Mouse (Mus musculus): ENCODE data around the gene Tmem79. TPM values are rescaled to one million over a fixed set of nuclear protein-coding genes. Genes with fewer than 3 reads are reported as not detected.
"Not testable (repeated sequence)": the region's sequence is repeated elsewhere in the genome, so short reads cannot be mapped to it uniquely, and the experiment has no call there.

The Tmem79 gene
- polyA plus RNA-seq, 1 experiment from 2014 or later: 1.3 TPM

DNA sequence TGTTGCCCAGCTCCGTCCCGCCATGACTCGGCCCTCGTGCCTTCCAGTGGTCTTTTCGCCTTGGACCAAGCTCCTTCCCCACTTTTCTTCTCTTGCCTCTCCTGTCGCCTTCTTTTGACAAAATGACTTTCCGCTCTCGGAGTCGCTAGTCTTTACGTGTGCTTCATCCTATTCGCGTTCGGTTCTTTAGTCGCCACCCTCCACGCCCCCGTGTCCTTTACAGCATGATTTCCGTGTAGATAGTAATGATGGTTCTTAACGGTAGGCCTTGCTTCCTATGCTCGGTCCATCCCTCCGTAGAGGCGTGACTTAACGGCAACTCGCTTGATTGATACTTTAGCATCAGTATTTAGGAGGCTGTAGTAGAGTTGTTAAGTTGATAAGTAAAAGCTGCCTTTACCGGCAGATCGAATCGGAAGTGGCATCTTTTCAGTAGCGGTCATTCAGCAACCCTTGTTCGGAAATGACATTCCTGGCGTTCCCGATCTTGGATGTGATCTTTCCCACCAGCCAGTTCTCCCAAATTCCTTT lies 38.6 kb downstream of the Tmem79 start:
- peak overlapping the region; percentile 81 for H3K9ac ChIP-seq
- 0% methylated on average over 30 of the region's 30 CpGs for WGBS (ENCODE audit: insufficient replicate concordance)

DNA sequence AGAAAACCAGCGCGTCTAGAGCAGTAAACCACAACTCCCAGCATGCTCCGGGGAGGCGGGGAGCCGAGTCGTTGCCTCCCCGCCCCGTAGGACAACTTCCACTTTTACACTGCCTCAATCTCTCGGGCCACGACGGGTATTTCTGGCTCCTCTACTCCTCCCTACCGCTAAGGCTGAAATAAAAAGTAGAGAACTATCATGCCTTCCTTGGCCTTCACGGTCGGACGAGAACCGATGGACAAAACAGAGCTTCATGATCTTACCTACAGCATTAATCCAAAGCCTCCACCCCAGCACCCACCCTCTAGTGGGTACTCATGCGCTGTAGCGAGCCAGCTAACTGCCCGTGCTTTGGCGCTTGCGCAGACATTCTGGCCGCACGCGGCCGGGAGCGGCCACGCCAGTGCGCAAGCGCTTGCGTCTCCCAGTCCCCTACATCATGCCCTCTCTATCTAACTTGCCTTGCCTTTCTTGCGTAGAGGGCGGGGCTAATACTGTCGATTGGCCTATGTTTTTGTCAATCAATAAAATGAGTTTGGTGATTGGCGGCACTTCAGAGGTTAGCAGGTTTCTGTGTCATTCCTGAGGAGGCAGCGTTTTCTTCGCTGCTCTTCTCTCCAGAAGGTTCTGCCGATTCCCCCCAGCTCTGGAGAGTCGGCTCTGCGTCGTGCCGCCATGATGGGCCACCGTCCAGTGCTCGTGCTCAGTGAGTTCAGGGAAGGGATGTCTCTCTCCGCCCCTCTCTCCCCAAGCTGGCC lies 39.2 kb downstream of the Tmem79 start, which contains the start of the genes Tsacc and Cct3:
Gene Tsacc (minus strand): TSS at position 439 of the 758 bp plus-strand sequence.
Gene Cct3 (plus strand): TSS at position 556 of the 758 bp plus-strand sequence.
- Histone ChIP-seq H3K4me2 (peak within 1 kb of the TSS; percentile 82), H3K4me3 (replicated peaks) (peak within 1 kb of the TSS; percentile 81), H3K4me1 (replicated peaks) (peaks cover 28% of the 10 kb centered on the region), H3K36me3 (replicated peaks) (peaks cover 27% of the 10 kb centered on the region), H3K9me3 (replicated peaks) (no peaks in the 10 kb centered on the region), H3K9ac (peak within 1 kb of the TSS; percentile 81), H3K27ac (replicated peaks) (peak within 1 kb of the TSS; percentile 96), H3K27me3 (no peaks in the 10 kb centered on the region)
- peak; percentile 98 for ATAC-seq (ENCODE audit: insufficient read depth)
- WGBS (ENCODE audit: insufficient replicate concordance): under 1% methylated on average over 44 of the region's 44 CpGs

More for the DNA sequence above, 38.6 kb downstream of the Tmem79 start:
- H3K4me1 ChIP-seq (replicated peaks): peaks cover 28% of the 10 kb centered on the region
- peak overlapping the region; percentile 96 for H3K27ac ChIP-seq (replicated peaks)
- H3K4me2 ChIP-seq: peak overlapping the region; percentile 77
- peaks cover 33% of the 10 kb centered on the region for H3K36me3 ChIP-seq (replicated peaks)
- H3K4me3 ChIP-seq (replicated peaks): peak overlapping the region; percentile 81
- ATAC-seq (ENCODE audit: insufficient read depth): 0 out of 2 replicates have a peak, but pooled peaks have one; percentile 17
- H3K9me3 ChIP-seq (replicated peaks): no peaks in the 10 kb centered on the region
- H3K27me3 ChIP-seq: no peaks in the 10 kb centered on the region

DNA sequence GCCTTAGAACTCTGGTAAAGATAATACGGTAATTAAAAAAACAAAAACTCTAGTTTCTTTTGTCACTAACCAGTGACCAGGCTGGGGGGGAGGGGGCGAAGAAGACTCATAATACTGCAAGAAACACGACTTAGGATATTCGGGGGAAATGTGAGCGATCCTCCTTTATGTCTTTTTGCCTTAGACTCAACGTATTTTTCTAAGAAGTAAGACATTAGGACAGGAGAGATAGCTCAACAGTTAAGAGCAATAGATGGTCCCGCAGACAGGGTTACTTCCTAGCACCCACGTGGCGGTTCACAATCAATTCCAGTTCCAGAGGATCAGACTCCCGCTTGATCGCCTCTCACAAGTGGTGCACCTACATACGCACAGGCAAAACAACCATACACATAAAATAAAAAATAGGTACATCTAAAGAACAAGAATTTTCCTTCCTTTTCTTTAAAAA lies 39.8 kb downstream of the Tmem79 start:
- H3K36me3 ChIP-seq (replicated peaks): peaks cover 21% of the 10 kb centered on the region
- H3K27ac ChIP-seq (replicated peaks): peak overlapping the region; percentile 96
- H3K4me3 ChIP-seq (replicated peaks): peak overlapping the region; percentile 81
- 0% methylated on average over 12 of the region's 12 CpGs for WGBS (ENCODE audit: insufficient replicate concordance)
- no peaks in the 10 kb centered on the region for H3K9me3 ChIP-seq (replicated peaks)
- H3K4me1 ChIP-seq (replicated peaks): peaks cover 28% of the 10 kb centered on the region
- H3K9ac ChIP-seq: peak overlapping the region; percentile 70
- ATAC-seq (ENCODE audit: insufficient read depth): no peak
- peak overlapping the region; percentile 82 for H3K4me2 ChIP-seq
- H3K27me3 ChIP-seq: no peaks in the 10 kb centered on the region

DNA sequence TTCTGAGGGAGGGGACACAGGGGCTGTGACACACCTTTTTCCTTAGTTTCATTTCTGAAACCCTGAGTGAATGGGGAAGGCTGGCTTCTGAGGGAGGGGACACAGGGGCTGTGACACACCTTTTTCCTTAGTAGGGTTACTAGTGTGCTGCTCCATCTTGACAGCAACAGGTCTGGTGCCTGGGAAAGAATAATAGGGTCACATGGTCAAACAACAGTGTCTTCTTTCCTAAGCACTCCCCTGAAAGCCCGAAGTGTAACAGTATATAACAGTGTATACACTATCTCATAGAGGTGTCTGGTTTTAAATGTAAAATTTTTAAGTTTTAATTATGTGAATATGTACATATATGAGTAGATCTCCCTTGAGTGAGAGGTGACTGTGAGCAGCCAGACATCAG lies 40.7 kb downstream of the Tmem79 start:
- not testable (repeated sequence) for H3K27me3 ChIP-seq; ATAC-seq (ENCODE audit: insufficient read depth); H3K9me3 ChIP-seq (replicated peaks)
- Histone ChIP-seq H3K4me3 (replicated peaks) (peak overlapping the region; percentile 81; the same call in 1 of the 2 replicates), H3K36me3 (replicated peaks) (peaks cover 12% of the 10 kb centered on the region), H3K4me1 (replicated peaks) (peaks cover 28% of the 10 kb centered on the region), H3K27ac (replicated peaks) (0 out of 2 replicates have a peak overlapping the region, but pooled peaks have one; percentile 14), H3K9ac (peak overlapping the region; percentile 70; the same call in 1 of the 2 replicates), H3K4me2 (peak overlapping the region; percentile 82)
- WGBS (ENCODE audit: insufficient replicate concordance): 44% methylated on average over 1 of the region's 1 CpGs

DNA sequence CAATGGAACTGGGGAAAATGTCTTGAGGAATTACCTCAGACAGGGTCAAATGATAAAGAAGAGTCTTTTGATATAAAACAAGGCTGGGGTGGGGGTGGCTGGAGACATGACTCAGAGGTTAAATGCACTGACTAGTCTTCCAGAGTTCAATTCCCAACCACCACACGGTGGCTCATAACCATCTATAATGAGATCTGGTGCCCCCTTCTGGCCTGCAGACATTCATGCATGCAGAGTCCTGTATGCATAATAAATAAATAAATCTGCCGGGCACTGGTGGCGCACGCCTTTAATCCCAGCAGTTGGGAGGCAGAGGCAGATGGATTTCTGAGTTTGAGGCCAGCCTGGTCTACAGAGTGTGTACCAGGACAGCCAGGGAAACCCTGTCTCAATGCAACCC lies 44.0 kb downstream of the Tmem79 start:
- peaks cover 11% of the 10 kb centered on the region for H3K4me1 ChIP-seq (replicated peaks)
- no peak overlapping the region for H3K4me3 ChIP-seq (replicated peaks)
- no peak for ATAC-seq (ENCODE audit: insufficient read depth)
- H3K9ac ChIP-seq: no peak overlapping the region
- H3K27me3 ChIP-seq: no peaks in the 10 kb centered on the region
- H3K9me3 ChIP-seq (replicated peaks): no peaks in the 10 kb centered on the region
- H3K36me3 ChIP-seq (replicated peaks): no peaks in the 10 kb centered on the region
- no peak overlapping the region for H3K27ac ChIP-seq (replicated peaks)
- WGBS (ENCODE audit: insufficient replicate concordance): 40% methylated on average over 4 of the region's 4 CpGs
- no peak overlapping the region for H3K4me2 ChIP-seq

DNA sequence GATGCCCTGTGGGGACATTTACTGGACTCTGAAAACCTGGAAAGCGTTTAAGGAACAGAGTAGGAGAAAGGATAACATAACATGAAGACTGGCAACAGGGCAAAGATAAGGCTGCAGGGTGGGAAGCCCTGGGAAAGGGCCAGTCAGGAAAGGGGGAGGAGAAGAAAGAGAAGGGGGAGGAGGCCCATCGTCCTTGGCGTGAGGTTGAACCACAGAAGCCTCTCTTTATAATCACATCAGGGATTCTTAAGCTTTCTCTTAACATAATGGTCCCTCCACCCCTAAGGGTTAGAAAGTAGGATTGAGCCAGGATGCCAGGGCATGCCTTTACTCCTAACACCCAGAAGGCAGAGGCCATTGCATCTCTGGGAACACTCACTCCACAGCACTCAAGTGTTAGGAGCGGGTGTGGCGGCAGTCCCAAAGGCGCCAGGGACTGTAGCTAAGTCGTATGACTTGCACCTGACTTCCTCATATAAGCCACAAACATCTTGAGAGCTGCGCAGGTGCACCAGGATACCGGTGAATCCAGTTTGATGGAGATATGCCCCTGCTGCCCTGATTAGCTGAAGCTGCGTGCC lies 47.7 kb downstream of the Tmem79 start:
- not testable (repeated sequence) for H3K27ac ChIP-seq (replicated peaks); H3K36me3 ChIP-seq (replicated peaks); H3K4me1 ChIP-seq (replicated peaks); H3K9me3 ChIP-seq (replicated peaks); H3K4me3 ChIP-seq (replicated peaks); H3K4me2 ChIP-seq; ATAC-seq (ENCODE audit: insufficient read depth); H3K27me3 ChIP-seq; H3K9ac ChIP-seq
- WGBS (ENCODE audit: insufficient replicate concordance): 72% methylated on average over 9 of the region's 10 CpGs

DNA sequence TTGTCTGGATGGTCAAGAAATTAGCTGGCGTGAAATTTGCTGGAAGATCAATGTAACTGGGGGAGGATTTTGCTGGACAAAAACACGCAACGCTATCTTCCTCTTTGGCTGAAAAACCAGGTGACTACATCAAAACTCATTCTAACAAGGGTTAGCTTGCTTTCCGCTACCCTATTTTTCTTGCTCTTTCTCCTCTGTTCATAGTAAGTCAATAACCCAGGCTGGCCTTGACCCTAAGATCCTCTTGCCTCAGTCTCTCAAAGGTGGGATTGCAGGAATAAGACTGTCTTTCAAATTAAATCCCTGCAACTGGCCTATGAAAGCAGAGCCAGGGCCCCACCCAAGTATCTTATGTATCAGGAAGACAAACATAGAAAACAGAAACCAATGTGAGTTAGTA lies 48.8 kb downstream of the Tmem79 start, which contains the start of gene Gm38392:
Gene Gm38392 (minus strand): TSS at position 101 of the 400 bp plus-strand sequence.
- Histone ChIP-seq H3K27ac (replicated peaks) (no peak within 1 kb of the TSS), H3K36me3 (replicated peaks) (no peaks in the 10 kb centered on the region), H3K4me3 (replicated peaks) (no peak within 1 kb of the TSS), H3K27me3 (no peaks in the 10 kb centered on the region), H3K9ac (no peak within 1 kb of the TSS), H3K4me2 (no peak within 1 kb of the TSS), H3K9me3 (replicated peaks) (no peaks in the 10 kb centered on the region), H3K4me1 (replicated peaks) (no peaks in the 10 kb centered on the region)
- no peak for ATAC-seq (ENCODE audit: insufficient read depth)
- WGBS (ENCODE audit: insufficient replicate concordance): 81% methylated on average over 4 of the region's 4 CpGs

DNA sequence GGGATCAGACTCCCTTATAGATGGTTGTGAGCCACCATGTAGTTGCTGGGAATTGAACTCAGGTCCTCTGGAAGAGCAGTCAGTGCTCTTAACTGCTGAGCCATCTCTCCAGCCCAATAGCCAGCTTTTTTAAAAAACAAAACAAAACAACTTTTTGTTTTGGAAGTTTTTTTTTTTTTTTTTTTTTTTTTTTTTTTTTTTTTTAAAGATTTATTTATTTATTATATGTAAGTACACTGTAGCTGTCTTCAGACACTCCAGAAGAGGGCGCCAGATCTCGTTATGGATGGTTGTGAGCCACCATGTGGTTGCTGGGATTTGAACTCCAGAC lies 50.4 kb downstream of the Tmem79 start:
- not testable (repeated sequence) for H3K4me2 ChIP-seq; H3K4me1 ChIP-seq (replicated peaks); H3K9ac ChIP-seq; H3K27ac ChIP-seq (replicated peaks); H3K36me3 ChIP-seq (replicated peaks); H3K9me3 ChIP-seq (replicated peaks); H3K27me3 ChIP-seq; H3K4me3 ChIP-seq (replicated peaks); ATAC-seq (ENCODE audit: insufficient read depth)
- WGBS (ENCODE audit: insufficient replicate concordance): 45% methylated on average over 2 of the region's 2 CpGs

DNA sequence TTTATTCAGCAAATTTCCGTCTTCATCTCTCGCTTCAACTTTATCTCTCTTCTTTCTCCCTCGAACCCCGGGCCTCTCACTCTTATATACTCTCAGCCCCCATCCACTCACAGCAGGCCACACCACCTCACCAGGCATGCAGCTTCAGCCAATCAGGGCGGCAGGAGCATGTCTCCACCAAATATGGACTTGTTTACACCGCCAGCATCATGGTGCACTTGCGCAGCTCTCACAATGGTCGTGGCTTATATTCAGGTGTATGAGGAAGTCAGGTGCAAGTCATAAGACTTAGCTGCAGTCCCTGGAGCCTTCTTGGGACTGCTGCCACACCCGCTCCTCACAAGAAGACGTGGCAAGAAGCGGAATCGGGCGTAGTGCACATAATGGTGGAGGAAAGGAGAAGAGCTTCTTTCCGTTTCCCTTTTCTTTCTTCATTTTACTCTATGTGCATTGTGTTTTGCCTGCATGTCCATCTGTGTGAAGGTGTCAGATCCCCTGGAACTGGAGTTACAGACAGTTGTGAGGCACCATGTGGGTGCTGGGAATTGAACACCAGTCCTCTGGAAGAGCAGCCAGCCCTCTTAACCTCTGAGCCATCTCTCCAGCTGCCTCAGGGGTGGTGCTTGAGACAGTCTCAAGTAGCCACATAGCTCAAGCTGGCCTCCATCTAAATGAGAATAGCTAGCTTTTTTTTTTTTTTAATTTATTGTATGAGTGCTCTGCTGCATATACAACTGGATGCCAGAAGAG lies 51.0 kb downstream of the Tmem79 start:
- not testable (repeated sequence) for H3K27ac ChIP-seq (replicated peaks); H3K9ac ChIP-seq; H3K27me3 ChIP-seq; H3K36me3 ChIP-seq (replicated peaks); H3K4me3 ChIP-seq (replicated peaks); H3K4me1 ChIP-seq (replicated peaks); H3K9me3 ChIP-seq (replicated peaks); ATAC-seq (ENCODE audit: insufficient read depth); H3K4me2 ChIP-seq
- 82% methylated on average over 14 of the region's 14 CpGs for WGBS (ENCODE audit: insufficient replicate concordance)

DNA sequence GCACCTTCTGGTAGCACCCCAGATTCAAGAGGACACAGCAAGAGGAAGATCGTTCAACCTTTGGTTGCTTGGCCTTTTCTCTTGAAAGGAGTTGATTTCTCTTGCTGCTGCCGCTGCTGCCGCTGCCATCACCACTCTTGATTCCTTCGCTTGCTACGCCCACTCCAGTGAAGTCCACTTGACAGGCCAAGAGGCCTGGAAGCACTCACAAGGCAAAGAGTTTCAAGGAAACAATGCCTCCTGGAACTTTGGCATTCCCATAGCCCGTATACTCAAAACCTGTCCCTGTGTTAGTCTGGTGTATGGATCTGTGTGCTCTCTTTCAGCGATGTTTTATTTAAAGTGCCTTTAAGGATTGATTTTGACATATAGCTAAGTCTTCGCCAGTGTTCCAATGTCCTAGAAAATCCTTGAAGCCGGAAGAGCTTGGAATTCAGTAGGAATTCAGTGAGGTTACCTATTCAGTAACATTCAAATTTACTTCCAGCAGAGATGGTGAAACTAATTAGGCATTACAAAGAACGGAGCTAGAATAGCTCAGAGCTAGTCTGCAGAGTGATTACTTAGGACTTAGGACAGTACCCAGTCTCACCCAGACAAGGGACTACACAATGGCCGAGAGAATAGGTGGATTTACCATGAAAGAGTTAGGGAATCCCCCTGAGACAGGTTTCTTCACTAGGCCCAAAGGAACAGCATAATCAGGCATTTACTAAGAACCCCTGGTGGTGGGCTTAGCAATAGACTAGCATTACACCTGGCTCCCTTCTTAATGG lies 54.6 kb downstream of the Tmem79 start:
- H3K9ac ChIP-seq; H3K4me3 ChIP-seq (replicated peaks); H3K36me3 ChIP-seq (replicated peaks); H3K27ac ChIP-seq (replicated peaks); H3K27me3 ChIP-seq; H3K4me2 ChIP-seq; ATAC-seq (ENCODE audit: insufficient read depth); H3K4me1 ChIP-seq (replicated peaks); H3K9me3 ChIP-seq (replicated peaks): not testable (repeated sequence)
- 60% methylated on average over 11 of the region's 11 CpGs for WGBS (ENCODE audit: insufficient replicate concordance)
